Mouse (Mus musculus) neural tube, embryonic 12.5 days (tissue): Measurements from ENCODE around the gene Gm28047. TPM values are rescaled to one million over a fixed set of nuclear protein-coding genes. Genes with fewer than 3 reads are reported as not detected.

Source experiments
- ATAC-seq: fragments of 200-750 bp; cut with Nextera tagmentation; 2 replicates; pipeline ENCODE4 v1.8.0; 2017; ENCODE audit warnings: low read depth, mild to moderate bottlenecking, moderate TSS enrichment, moderate library complexity; ENCODE audit not compliant: low FRiP score
- H3K27ac ChIP-seq: fragments of 300-500 bp; sonication (generic); 2 replicates; pipeline ENCODE4 v1.5.1; 2016
- H3K27me3 ChIP-seq: fragments of 300-500 bp; sonication (generic); replicated peaks from 2 replicates; pipeline ENCODE4 v1.6.1; 2016; ENCODE audit warnings: mild to moderate bottlenecking
- H3K36me3 ChIP-seq: fragments of 300-500 bp; sonication (generic); 2 replicates; pipeline ENCODE4 v1.6.1; 2016; ENCODE audit warnings: mild to moderate bottlenecking
- H3K4me1 ChIP-seq: fragments of 300-500 bp; sonication (generic); 2 replicates; pipeline ENCODE4 v1.6.1; 2016
- H3K4me2 ChIP-seq: fragments of 300-500 bp; sonication (generic); replicated peaks from 2 replicates; pipeline ENCODE4 v1.6.1; 2016; ENCODE audit warnings: mild to moderate bottlenecking
- H3K4me3 ChIP-seq: fragments of 300-500 bp; sonication (generic); 2 replicates; pipeline ENCODE4 v1.5.1; 2016
- H3K9ac ChIP-seq: fragments of 300-500 bp; sonication (generic); 2 replicates; pipeline ENCODE4 v1.6.1; 2016; ENCODE audit warnings: mild to moderate bottlenecking
- H3K9me3 ChIP-seq: fragments of 300-500 bp; sonication (generic); 2 replicates; pipeline ENCODE4 v1.6.1; 2016; ENCODE audit warnings: mild to moderate bottlenecking
- WGBS: fragments of 180-500 bp; shearing (Covaris S2); methylation state at CpG from one replicate; pipeline ENCODE4 v1.1.7; 2016; 5-methylcytosine and 5-hydroxymethylcytosine counted together
- polyA plus RNA-seq: library from polyadenylated mRNA; unstranded; fragments of >200 nt; fragmentation: Nextera tagmentation; extraction: Ambion mirVana; gene quantifications from 2 replicates; pipeline ENCODE4 v1.2.1, GENCODE M21; 2016

Gene Gm28047
- polyA plus RNA-seq, 1 experiment from 2014 or later, result not detected

DNA sequence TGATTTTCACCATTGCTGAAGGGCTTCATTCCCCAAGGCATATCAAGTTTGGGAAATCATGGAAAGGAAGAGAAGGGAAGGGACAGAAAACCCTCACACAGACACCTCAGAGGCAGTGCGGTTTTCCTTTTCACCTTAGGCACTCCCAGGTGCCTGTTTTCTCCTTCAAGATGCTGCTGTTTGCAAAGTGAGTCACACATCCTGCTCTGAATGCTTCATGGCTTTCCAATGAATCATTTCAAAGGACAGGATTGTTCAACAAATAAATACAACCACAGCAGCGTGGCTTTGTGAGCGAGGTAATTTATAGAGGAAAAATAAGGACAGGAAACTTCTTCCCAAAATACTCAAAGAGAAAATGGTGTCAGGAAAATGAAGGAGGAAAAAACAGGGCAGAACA, 52.8 kb downstream of the Gm28047 start:
- no peak for ATAC-seq
- Histone ChIP-seq H3K36me3 (peaks cover 3% of the 10 kb centered on the region; the same call in 1 of the 2 replicates), H3K27me3 (no peaks in the 10 kb centered on the region), H3K27ac (no peak overlapping the region), H3K4me3 (no peak overlapping the region), H3K4me1 (0 out of 2 replicates have a peak, but pooled peaks cover 3% of the 10 kb centered on the region), H3K9ac (no peak overlapping the region), H3K9me3 (no peaks in the 10 kb centered on the region), H3K4me2 (no peak overlapping the region)
- WGBS, result 81% methylated on average over 3 of the region's 3 CpGs

DNA sequence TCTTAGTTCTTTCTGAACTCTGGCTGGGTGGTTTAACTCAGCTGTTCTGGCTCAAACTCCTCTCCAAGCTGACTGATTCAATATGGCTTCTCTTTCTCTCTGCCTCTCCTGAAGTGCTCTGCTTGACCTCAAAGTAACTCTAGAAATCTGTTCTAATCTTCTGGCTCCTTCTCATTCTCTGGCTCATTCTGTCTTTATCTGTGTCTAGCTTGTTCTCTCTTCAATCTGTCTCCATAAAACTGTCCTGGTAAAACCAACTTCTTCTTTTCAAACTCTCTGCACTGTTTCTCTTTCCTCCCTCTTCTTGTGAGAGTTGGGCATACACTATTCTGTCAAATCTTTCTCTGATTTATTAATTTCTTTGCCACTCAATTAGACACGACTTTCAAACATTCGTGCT, 57.0 kb downstream of the Gm28047 start:
- H3K4me1 ChIP-seq, result no peaks in the 10 kb centered on the region
- H3K4me3 ChIP-seq, result no peak overlapping the region
- H3K9ac ChIP-seq, result no peak overlapping the region
- no peak for ATAC-seq
- no peaks in the 10 kb centered on the region for H3K27me3 ChIP-seq
- whole genome bisulfite sequencing, result 85% methylated on average over 2 of the region's 2 CpGs
- H3K27ac ChIP-seq, result no peak overlapping the region
- peaks cover 3% of the 10 kb centered on the region; the same call in 1 of the 2 replicates for H3K36me3 ChIP-seq
- H3K4me2 ChIP-seq, result no peak overlapping the region
- no peaks in the 10 kb centered on the region for H3K9me3 ChIP-seq

DNA sequence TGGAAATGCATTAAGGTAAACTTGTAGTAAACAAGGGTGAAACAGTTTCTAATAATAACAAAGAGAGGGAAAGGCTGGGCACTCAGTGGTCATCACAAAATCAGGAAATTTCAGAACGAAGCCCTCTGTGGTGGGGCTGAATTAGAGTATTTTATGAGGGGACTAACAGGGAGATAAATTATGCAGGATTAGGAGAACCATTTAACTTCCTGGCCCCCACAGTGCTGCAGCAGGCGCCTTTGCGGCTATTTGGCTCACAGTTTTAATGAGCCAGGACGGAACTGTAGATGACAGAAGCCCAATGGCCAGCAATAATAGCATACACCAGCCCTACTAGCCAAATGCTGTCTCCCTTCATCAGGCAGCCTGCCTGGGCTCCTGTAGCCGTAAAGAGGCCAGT, 61.2 kb downstream of the Gm28047 start:
- Histone ChIP-seq H3K9ac (no peak overlapping the region), H3K9me3 (no peaks in the 10 kb centered on the region), H3K27me3 (no peaks in the 10 kb centered on the region), H3K4me1 (no peaks in the 10 kb centered on the region), H3K36me3 (0 out of 2 replicates have a peak, but pooled peaks cover 3% of the 10 kb centered on the region), H3K27ac (no peak overlapping the region), H3K4me2 (no peak overlapping the region), H3K4me3 (no peak overlapping the region)
- ATAC-seq, result no peak
- WGBS, result 67% methylated on average over 5 of the region's 5 CpGs

DNA sequence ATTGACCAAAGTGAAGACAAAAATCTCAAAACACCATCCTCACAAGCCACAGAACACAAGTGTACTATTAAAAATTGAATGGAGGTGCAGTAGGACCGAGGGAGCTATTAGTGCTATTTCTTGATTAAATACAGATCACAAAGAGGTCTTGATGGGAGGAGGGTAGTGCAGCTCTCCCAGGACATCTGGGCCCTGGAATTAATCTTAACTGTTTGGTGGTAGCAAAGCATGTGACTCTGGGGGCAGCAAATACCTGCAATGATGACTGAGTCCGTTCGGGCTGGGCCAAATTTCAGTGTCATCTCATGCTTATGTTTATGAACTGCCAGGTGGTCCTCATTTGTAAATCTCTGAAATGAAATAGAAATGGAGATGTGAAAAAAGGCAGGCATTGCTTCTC, 61.8 kb downstream of the Gm28047 start:
- Histone ChIP-seq H3K9me3 (no peaks in the 10 kb centered on the region), H3K36me3 (0 out of 2 replicates have a peak, but pooled peaks cover 3% of the 10 kb centered on the region), H3K27me3 (no peaks in the 10 kb centered on the region), H3K4me3 (no peak overlapping the region), H3K9ac (no peak overlapping the region), H3K4me2 (no peak overlapping the region), H3K4me1 (no peaks in the 10 kb centered on the region), H3K27ac (no peak overlapping the region)
- WGBS, result 82% methylated on average over 3 of the region's 3 CpGs
- no peak for ATAC-seq

DNA sequence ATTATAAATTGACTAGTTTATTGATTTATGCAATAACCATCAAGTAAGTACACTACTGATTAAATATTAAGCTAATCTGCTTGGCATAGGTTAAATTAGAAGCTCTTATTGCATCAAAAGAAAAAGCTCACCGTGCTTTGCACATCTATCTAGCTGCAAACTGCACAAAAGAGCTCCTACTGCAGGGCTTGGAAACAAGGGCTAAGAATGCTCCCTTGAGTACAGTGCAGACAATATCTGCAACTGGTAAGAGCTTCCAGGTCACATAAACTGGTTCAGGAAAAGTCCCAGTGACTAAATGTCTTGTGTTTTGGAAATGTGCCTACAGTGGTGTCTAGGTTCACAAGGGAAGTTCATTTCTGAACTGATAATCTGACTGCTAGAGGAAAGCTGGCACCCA, 62.4 kb downstream of the Gm28047 start:
- no peak overlapping the region for H3K4me2 ChIP-seq
- WGBS, result 89% methylated on average over 1 of the region's 1 CpGs
- H3K36me3 ChIP-seq, result 0 out of 2 replicates have a peak, but pooled peaks cover 3% of the 10 kb centered on the region
- no peaks in the 10 kb centered on the region for H3K4me1 ChIP-seq
- no peak overlapping the region for H3K9ac ChIP-seq
- H3K27me3 ChIP-seq, result no peaks in the 10 kb centered on the region
- H3K27ac ChIP-seq, result no peak overlapping the region
- H3K4me3 ChIP-seq, result no peak overlapping the region
- H3K9me3 ChIP-seq, result no peaks in the 10 kb centered on the region
- ATAC-seq, result no peak

DNA sequence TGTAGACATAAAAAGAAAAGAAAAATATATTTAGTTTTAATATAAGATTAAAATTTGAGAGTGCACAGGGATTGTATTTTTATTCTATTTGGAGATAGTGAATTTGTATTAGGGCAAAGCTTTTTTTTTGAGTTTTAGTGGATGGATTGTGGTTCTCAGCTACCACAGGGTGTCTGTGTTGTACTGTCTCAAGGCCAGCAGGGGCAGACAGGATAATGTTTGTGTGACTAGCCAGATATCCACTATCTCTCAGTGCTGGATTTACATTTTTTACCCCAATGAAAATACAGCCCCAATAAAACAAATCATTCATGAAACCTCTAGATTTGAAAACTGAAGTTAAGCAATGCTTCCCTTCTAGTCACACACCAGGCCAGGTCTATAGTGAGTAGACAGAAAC, 67.3 kb downstream of the Gm28047 start:
- ATAC-seq, result no peak
- Histone ChIP-seq H3K4me2 (no peak overlapping the region), H3K9me3 (no peaks in the 10 kb centered on the region), H3K4me1 (no peaks in the 10 kb centered on the region), H3K27ac (no peak overlapping the region), H3K36me3 (peaks cover 26% of the 10 kb centered on the region), H3K4me3 (no peak overlapping the region), H3K9ac (no peak overlapping the region), H3K27me3 (no peaks in the 10 kb centered on the region)

DNA sequence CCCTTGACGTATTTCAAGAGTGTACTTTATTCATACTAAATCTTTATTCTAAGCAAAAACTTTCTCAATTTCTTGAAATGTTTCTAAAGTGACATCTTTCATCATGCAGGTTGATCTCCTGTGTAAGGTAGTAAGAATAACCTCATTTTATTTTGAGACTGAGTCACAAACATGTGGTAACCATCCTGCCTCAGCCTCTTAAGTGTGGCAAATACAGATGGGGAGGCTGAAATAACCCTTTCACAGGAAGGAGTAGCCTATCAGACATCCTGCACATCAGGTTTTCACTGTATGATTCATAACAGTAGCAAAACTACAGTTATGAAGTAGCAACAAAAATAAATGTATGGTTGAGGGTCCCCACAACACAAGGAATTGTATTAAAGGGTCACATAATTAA, 69.3 kb downstream of the Gm28047 start:
- Histone ChIP-seq H3K9me3 (no peaks in the 10 kb centered on the region), H3K27me3 (no peaks in the 10 kb centered on the region), H3K4me1 (no peaks in the 10 kb centered on the region), H3K9ac (no peak overlapping the region), H3K27ac (no peak overlapping the region), H3K36me3 (peaks cover 36% of the 10 kb centered on the region), H3K4me2 (no peak overlapping the region), H3K4me3 (no peak overlapping the region)
- 93% methylated on average over 1 of the region's 1 CpGs for WGBS
- no peak for ATAC-seq

DNA sequence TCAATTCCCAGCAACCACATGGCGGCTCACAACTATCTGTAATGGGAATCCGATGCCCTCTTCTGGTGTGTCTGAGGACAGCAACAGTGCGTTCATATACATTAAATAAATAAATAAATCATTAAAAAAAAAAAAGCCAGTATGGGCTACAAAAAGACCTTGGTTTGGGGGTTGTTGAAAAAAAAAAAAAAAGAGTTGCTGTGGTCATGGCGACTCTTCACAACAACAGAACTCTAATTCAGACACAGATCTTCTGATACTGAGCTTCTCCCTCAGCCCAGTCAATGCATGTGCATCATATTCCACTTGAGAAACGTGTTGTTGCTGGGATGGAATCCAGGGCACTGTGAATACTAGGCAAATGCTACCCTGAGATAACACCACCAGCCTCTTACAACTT, 72.3 kb downstream of the Gm28047 start:
- ATAC-seq, result no peak
- no peak overlapping the region for H3K4me2 ChIP-seq
- no peak overlapping the region for H3K27ac ChIP-seq
- H3K9me3 ChIP-seq, result no peaks in the 10 kb centered on the region
- H3K4me3 ChIP-seq, result no peak overlapping the region
- WGBS, result 98% methylated on average over 5 of the region's 5 CpGs
- peaks cover 38% of the 10 kb centered on the region for H3K36me3 ChIP-seq
- H3K27me3 ChIP-seq, result no peaks in the 10 kb centered on the region
- no peak overlapping the region for H3K9ac ChIP-seq
- H3K4me1 ChIP-seq, result no peaks in the 10 kb centered on the region

DNA sequence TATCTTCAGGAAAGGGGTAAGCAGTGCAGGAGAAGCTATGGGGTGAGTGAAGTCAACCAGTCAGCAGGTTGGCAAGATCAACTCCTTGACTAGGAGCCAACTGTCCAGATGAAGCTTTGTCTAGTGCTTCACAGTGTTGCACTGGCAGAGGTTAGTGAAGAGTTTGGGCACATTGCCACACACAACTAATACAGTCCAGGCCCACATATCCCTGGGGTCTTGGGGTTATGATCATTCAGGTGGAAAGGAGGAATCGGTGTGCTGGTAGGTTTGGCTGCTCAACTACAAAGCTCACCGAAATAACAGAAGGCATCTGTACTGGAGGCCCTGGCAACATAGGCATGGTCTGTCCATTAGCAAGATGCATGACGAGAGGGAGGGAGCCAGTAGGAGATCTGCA, 77.4 kb downstream of the Gm28047 start:
- no peak overlapping the region for H3K9ac ChIP-seq
- peaks cover 32% of the 10 kb centered on the region for H3K36me3 ChIP-seq
- no peak for ATAC-seq
- H3K9me3 ChIP-seq, result no peaks in the 10 kb centered on the region
- H3K27ac ChIP-seq, result no peak overlapping the region
- no peak overlapping the region for H3K4me2 ChIP-seq
- H3K27me3 ChIP-seq, result no peaks in the 10 kb centered on the region
- H3K4me1 ChIP-seq, result no peaks in the 10 kb centered on the region
- H3K4me3 ChIP-seq, result no peak overlapping the region
- 89% methylated on average over 3 of the region's 3 CpGs for WGBS

DNA sequence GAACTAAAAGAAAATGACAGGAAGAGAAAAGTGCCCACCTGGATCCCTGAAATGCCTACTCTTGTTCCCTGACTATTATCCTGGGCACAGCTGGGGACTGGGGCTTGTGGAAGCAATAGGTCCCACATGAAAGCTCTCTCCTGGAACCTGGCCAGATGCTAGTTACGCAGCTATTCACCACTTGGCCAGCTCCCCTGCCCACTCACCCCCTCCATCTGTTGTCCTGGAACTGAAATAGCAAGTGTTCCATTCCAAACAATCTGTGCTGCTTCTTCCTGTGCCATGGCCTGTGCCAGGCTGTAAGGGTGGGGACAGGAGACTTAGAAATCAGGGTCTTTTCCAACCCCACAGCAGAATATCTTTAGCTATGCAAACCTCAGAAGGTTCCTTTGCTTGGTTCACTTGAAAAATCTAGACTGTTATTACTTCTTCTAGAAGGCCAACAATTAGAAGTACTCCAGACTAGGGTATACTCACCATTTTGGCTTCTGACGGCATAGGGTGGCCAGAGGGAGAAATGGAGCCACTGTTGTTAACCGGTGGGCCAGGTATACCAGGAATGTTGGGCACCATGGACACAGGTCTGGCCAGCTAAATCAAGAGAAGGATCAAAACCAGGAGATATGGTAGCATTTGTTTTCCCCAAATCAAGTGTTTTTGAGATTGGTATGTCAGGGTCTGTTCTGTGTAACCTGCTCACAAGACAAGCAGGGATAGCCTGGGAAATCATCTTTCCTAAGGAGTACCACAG, 78.0 kb downstream of the Gm28047 start:
- ATAC-seq, result no peak
- Histone ChIP-seq H3K27me3 (no peaks in the 10 kb centered on the region), H3K4me2 (no peak overlapping the region), H3K9me3 (no peaks in the 10 kb centered on the region), H3K9ac (no peak overlapping the region), H3K27ac (no peak overlapping the region), H3K4me3 (no peak overlapping the region), H3K4me1 (no peaks in the 10 kb centered on the region), H3K36me3 (peaks cover 31% of the 10 kb centered on the region)
- 84% methylated on average over 3 of the region's 3 CpGs for WGBS

DNA sequence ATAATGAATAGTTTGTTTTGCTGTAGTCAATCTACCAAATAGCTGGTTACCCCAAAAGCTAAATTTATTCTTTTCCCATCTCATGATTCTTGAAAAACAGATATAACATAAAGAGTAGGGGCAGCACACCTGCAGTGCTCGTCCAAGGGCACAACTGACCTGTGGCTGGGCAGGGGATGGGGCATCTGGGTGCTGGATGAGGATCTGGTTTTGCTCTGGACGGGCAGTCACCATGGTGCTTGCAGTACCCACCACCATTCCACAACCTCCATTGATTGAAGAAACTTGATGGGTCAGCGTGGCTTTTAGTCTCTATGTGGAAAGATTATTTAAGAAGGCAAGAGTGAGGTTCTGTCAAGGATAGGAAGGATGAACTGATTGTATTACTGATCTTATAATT, 78.6 kb downstream of the Gm28047 start:
- no peak for ATAC-seq
- no peaks in the 10 kb centered on the region for H3K27me3 ChIP-seq
- no peak overlapping the region for H3K4me3 ChIP-seq
- peaks cover 29% of the 10 kb centered on the region for H3K36me3 ChIP-seq
- no peak overlapping the region for H3K4me2 ChIP-seq
- H3K9ac ChIP-seq, result no peak overlapping the region
- H3K4me1 ChIP-seq, result no peaks in the 10 kb centered on the region
- 92% methylated on average over 3 of the region's 3 CpGs for WGBS
- no peak overlapping the region for H3K27ac ChIP-seq
- no peaks in the 10 kb centered on the region for H3K9me3 ChIP-seq

DNA sequence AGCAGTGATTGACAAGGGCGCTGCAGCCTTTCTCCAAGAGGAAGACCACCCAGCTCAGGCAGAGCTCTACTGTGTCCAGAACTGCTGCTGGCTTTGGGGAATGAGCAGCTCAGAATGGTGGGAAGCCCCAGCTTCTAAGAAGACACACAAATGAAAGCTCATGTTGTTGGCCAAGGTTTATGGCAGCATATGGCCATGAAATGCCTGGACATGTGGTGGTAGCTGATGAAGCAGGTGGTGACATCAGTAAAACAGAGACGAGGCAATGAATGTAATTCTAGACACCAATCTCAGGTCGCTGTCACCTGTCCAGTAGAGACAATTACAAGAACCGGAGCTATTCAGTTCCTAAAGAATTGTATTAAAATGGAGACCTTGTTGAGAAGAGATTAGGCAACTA, 80.1 kb downstream of the Gm28047 start:
- Histone ChIP-seq H3K4me1 (no peaks in the 10 kb centered on the region), H3K4me2 (no peak overlapping the region), H3K9me3 (no peaks in the 10 kb centered on the region), H3K27me3 (no peaks in the 10 kb centered on the region), H3K36me3 (peaks cover 40% of the 10 kb centered on the region), H3K9ac (no peak overlapping the region), H3K4me3 (no peak overlapping the region), H3K27ac (no peak overlapping the region)
- 91% methylated on average over 4 of the region's 4 CpGs for WGBS
- ATAC-seq, result no peak

DNA sequence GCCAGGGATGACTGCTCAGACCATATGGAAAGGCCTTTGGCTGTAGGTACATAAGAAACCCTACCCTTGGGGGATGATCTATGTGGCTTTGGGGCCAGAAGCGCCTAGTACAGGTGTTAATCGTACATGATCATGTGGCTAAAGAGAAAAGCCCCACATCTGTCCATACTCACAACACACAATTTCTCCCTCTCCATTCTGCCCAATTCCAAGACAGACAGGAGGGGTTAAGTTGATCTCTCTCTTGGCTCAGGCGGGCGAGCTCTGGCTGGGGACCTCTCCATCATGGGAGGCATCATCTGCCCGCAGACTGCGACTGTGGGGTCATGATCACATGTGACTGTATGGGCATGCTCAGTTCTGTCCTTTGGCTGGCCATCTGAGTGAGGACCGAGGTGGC, 90.9 kb downstream of the Gm28047 start:
- peaks cover 43% of the 10 kb centered on the region for H3K36me3 ChIP-seq
- H3K27me3 ChIP-seq, result no peaks in the 10 kb centered on the region
- H3K4me1 ChIP-seq, result no peaks in the 10 kb centered on the region
- no peak overlapping the region for H3K4me3 ChIP-seq
- 93% methylated on average over 7 of the region's 7 CpGs for WGBS
- H3K9ac ChIP-seq, result no peak overlapping the region
- H3K27ac ChIP-seq, result no peak overlapping the region
- ATAC-seq, result no peak
- no peak overlapping the region for H3K4me2 ChIP-seq
- no peaks in the 10 kb centered on the region for H3K9me3 ChIP-seq
